Mouse (Mus musculus): ENCODE data around the gene Dusp14.

DNA sequence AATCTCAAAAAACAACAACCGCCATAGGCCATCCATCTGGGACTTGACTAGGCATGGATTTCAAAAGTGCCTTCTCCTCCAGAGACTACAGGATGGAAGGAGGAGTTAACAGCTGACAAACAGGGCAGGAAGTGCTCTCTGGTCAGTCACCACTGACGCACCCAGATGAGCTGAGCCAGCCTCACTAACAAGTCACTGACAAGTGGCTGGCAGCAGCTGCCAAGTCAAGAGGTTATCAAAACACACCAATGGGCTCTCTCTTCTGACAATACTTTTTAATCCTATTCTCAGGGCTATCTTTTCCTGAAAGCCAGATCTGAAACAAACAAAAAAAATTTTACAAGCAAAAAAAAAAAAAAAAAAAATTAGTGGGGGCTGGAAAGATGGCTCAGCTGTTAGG is 6.3 kb downstream of the Dusp14 start:
- no peak for TF ChIP-seq CTCF (IDR thresholded peaks at IDR 0.05; ENCODE audit: low read depth)
- TF ChIP-seq EP300 (IDR thresholded peaks at IDR 0.05; ENCODE audit: low read depth) = no peak
